Mouse (Mus musculus) MEL (cell line): ENCODE measurements around the gene Melk.

ENCODE experiments used
- CTCF ChIP-seq, 3 experiments: IDR thresholded peaks in 2 of 3; conservative IDR thresholded peaks in 1 of 3; 2 replicates each; pipeline ENCODE4 v1.5.1; 2011 to 2012; ENCODE audit warnings: low read length in 3 of 3, low read depth in 2 of 3, mild to moderate bottlenecking in 2 of 3, improper control_type of control experiment in 1 of 3, inconsistent platforms in 1 of 3, mixed read lengths in 1 of 3, moderate library complexity in 1 of 3; ENCODE audit not compliant: control insufficient read depth in 1 of 3, insufficient read depth in 1 of 3, poor library complexity in 1 of 3, severe bottlenecking in 1 of 3
- MAZ ChIP-seq: IDR thresholded peaks from 2 replicates; pipeline ENCODE4 v1.6.1; 2012; ENCODE audit warnings: low read depth, mild to moderate bottlenecking, inconsistent platforms, low read length, improper control_type of control experiment
- POLR2A ChIP-seq, 2 experiments: IDR thresholded peaks; 2 replicates each; pipeline ENCODE4 v1.6.1; 2011 to 2012; ENCODE audit warnings: low read length in 2 of 2, mild to moderate bottlenecking in 2 of 2, control low read depth in 1 of 2, improper control_type of control experiment in 1 of 2, low read depth in 1 of 2, moderate library complexity in 1 of 2; ENCODE audit not compliant: control insufficient read depth in 1 of 2, insufficient read depth in 1 of 2, poor library complexity in 1 of 2
- POLR2AphosphoS2 ChIP-seq: IDR thresholded peaks from 2 replicates; pipeline ENCODE4 v1.6.1; 2011; ENCODE audit warnings: low read length, improper control_type of control experiment
- RAD21 ChIP-seq: IDR thresholded peaks from 2 replicates; pipeline ENCODE4 v1.6.1; 2011; ENCODE audit warnings: mild to moderate bottlenecking, low read depth, low read length, improper control_type of control experiment
- TCF12 ChIP-seq: IDR thresholded peaks from 2 replicates; pipeline ENCODE4 v1.6.1; 2014; ENCODE audit warnings: low read depth, mild to moderate bottlenecking, inconsistent platforms, low read length, improper control_type of control experiment, moderate library complexity
- USF1 ChIP-seq: IDR thresholded peaks from 2 replicates; pipeline ENCODE4 v1.6.1; 2014; ENCODE audit warnings: low read depth, mild to moderate bottlenecking, inconsistent platforms, low read length, improper control_type of control experiment, moderate library complexity
- USF2 ChIP-seq, 2 experiments: IDR thresholded peaks; 2 replicates each; pipeline ENCODE4 v1.6.1; 2011 to 2012; ENCODE audit warnings: improper control_type of control experiment in 2 of 2, low read length in 2 of 2, borderline replicate concordance in 1 of 2, inconsistent platforms in 1 of 2, low read depth in 1 of 2, mild to moderate bottlenecking in 1 of 2; ENCODE audit not compliant: insufficient read depth in 1 of 2
- ZMIZ1 ChIP-seq: IDR thresholded peaks from 2 replicates; pipeline ENCODE4 v1.6.1; 2012; ENCODE audit warnings: low read depth, mild to moderate bottlenecking, inconsistent platforms, low read length, improper control_type of control experiment, moderate library complexity

GRCm38 (mm10) chr4:44325453-44325852 is 24.8 kb downstream of the Melk start:
- TF ChIP-seq ZMIZ1 = no peak
- no peak for TF ChIP-seq POLR2A (IDR thresholded peaks at IDR 0.05; ENCODE audit: control insufficient read depth in 1 of 2, insufficient read depth in 1 of 2, low read depth in 1 of 2, low read length in 2 of 2, poor library complexity in 1 of 2)
- no peak for TF ChIP-seq USF1
- TF ChIP-seq POLR2AphosphoS2 = no peak
- TF ChIP-seq CTCF (IDR thresholded peaks at IDR 0.05 in 2 of 3, conservative IDR thresholded peaks at IDR 0.05 in 1 of 3; ENCODE audit: control insufficient read depth in 1 of 3, insufficient read depth in 1 of 3, low read depth in 2 of 3, low read length in 3 of 3, poor library complexity in 1 of 3, severe bottlenecking in 1 of 3) = peak in 2 of 3 experiments; percentile 26 to 65; a peak in 3 of 6 replicates
- TF ChIP-seq MAZ = no peak
- peak; percentile 62 for TF ChIP-seq RAD21
- TF ChIP-seq TCF12 = no peak
- TF ChIP-seq USF2 (IDR thresholded peaks at IDR 0.05; ENCODE audit: borderline replicate concordance in 1 of 2, insufficient read depth in 1 of 2, low read depth in 1 of 2, low read length in 2 of 2) = no peak
